ENCODE assay signal across 8 mouse cellular contexts in the genomic region with DNA sequence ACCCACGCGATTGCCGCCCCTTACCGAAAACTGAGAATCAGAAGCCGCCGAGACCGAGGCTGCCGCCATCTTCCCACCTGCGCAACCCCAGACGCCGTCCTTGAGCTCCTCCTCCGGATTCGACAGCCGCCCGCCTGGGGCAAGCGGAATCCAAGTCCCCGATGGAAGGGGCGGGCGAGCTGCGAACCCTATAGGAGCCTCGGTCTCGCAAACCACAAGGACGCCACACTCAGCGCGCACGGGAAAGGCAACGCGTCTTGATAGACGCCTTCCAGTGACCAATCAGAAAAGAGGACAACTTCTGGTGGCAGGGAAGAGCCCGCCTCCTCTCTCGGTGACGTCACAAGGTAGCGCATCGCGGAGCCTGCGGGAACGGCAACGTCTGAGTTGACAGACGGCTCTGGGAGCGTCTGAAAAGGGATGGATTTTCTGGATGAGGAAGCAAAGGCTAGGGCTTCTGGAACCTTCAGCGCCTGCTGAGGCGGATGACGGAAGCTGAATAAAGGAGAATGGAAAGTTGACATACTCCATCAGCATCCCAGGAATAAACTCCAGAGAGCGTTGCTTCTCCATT. TPM values are rescaled to one million over a fixed set of nuclear protein-coding genes. Genes with fewer than 3 reads are reported as not detected.
DNase-seq lines count a peak whose midpoint lies in the region; ATAC-seq and TF ChIP-seq lines count a peak whose summit lies in the region.

TSS of gene Cep57 (minus strand) at position 276 of the 574 bp plus-strand sequence.

- TF ChIP-seq EP300 in heart, adult 2 months (IDR thresholded peaks at IDR 0.05; ENCODE audit: insufficient read depth, low read depth, low read length): 0 out of 2 replicates have a peak, but pooled peaks have one; percentile 19

- no peaks in the 10 kb centered on the region for H3K9me3 ChIP-seq in embryonic facial prominence, embryonic 14.5 days (ENCODE audit: control insufficient read depth, low read length)
- no peaks in the 10 kb centered on the region for H3K9me3 ChIP-seq in limb, embryonic 13.5 days
- no peaks in the 10 kb centered on the region for H3K9me3 ChIP-seq in midbrain, embryonic 16.5 days (replicated peaks; ENCODE audit: control insufficient read depth, low read length, poor library complexity, severe bottlenecking)

- H3K4me1 ChIP-seq in embryonic facial prominence, embryonic 14.5 days (ENCODE audit: control insufficient read depth, insufficient read depth, low read length): peaks cover 19% of the 10 kb centered on the region
- H3K4me1 ChIP-seq in heart, adult 2 months (ENCODE audit: control insufficient read depth, insufficient read depth, low read length): peaks cover 2% of the 10 kb centered on the region; the same call in 1 of the 2 replicates
- peaks cover 26% of the 10 kb centered on the region for H3K4me1 ChIP-seq in limb, embryonic 13.5 days
- H3K4me1 ChIP-seq in midbrain, embryonic 16.5 days (ENCODE audit: control insufficient read depth, insufficient read depth, low read length): peaks cover 23% of the 10 kb centered on the region

- ATAC-seq in embryonic facial prominence, embryonic 14.5 days (ENCODE audit: low read depth): peak; percentile 92
- ATAC-seq in limb, embryonic 13.5 days (ENCODE audit: low FRiP score, low read depth): peak; percentile 94
- ATAC-seq in midbrain, embryonic 16.5 days: peak; percentile 96

- peak within 1 kb of the TSS; percentile 94 for H3K9ac ChIP-seq in embryonic facial prominence, embryonic 14.5 days (ENCODE audit: low read depth, low read length)
- peak within 1 kb of the TSS; percentile 89 for H3K9ac ChIP-seq in heart, adult 2 months (ENCODE audit: low read depth, low read length)
- H3K9ac ChIP-seq in limb, embryonic 13.5 days: peak within 1 kb of the TSS; percentile 94
- H3K9ac ChIP-seq in midbrain, embryonic 16.5 days (ENCODE audit: low read depth, low read length): peak within 1 kb of the TSS; percentile 93

- 0 out of 2 replicates have a peak, but pooled peaks cover 1% of the 10 kb centered on the region for H3K79me2 ChIP-seq in heart, adult 2 months (replicated peaks; ENCODE audit: control insufficient read depth, insufficient read depth, low read length)

- intact Hi-C loops in heart, adult 2 months (cut with DNase I): loop anchor here (2.0 to 5.0 kb wide), 3 partner anchors 78 to 580 kb away; partner anchors contain the start of genes Ccdc82, Maml2 and Mtmr2

- no peak for TF ChIP-seq CTCF in heart, adult 2 months (IDR thresholded peaks at IDR 0.05)

- H3K4me3 ChIP-seq in embryonic facial prominence, embryonic 14.5 days (ENCODE audit: low read depth, low read length): peak within 1 kb of the TSS; percentile 85
- peak within 1 kb of the TSS; percentile 91 for H3K4me3 ChIP-seq in heart, adult 2 months
- H3K4me3 ChIP-seq in limb, embryonic 13.5 days: peak within 1 kb of the TSS; percentile 83
- H3K4me3 ChIP-seq in midbrain, embryonic 16.5 days (ENCODE audit: low read depth, low read length): peak within 1 kb of the TSS; percentile 83

- peaks cover 23% of the 10 kb centered on the region for H3K36me3 ChIP-seq in embryonic facial prominence, embryonic 14.5 days (ENCODE audit: control insufficient read depth, insufficient read depth, low read length)
- peaks cover 17% of the 10 kb centered on the region for H3K36me3 ChIP-seq in heart, adult 2 months (ENCODE audit: control insufficient read depth, insufficient read depth, low read length)
- H3K36me3 ChIP-seq in limb, embryonic 13.5 days: peaks cover 22% of the 10 kb centered on the region
- H3K36me3 ChIP-seq in midbrain, embryonic 16.5 days (ENCODE audit: control insufficient read depth, insufficient read depth, low read length): peaks cover 11% of the 10 kb centered on the region

- peak; percentile 99 for DNase-seq in 3T3-L1 (ENCODE audit: low read depth, low spot score)
- DNase-seq in adrenal gland, postnatal 4 days (ENCODE audit: low spot score in 2 of 2): peak; percentile 57 to 84
- DNase-seq in embryonic facial prominence, embryonic 14.5 days (ENCODE audit: low spot score): peak; percentile 100
- peak; percentile 91 to 97 for DNase-seq in heart, adult 2 months
- DNase-seq in kidney, adult 8-10 months: peak; percentile 95
- DNase-seq in spleen, postnatal 10 days (ENCODE audit: low spot score in 2 of 2): peak; percentile 91 to 94

- whole genome bisulfite sequencing in embryonic facial prominence, embryonic 14.5 days: 0% methylated on average over 38 of the region's 44 CpGs
- under 1% methylated on average over 44 of the region's 44 CpGs for WGBS in heart, adult 2 months
- WGBS in limb, embryonic 13.5 days: under 1% methylated on average over 44 of the region's 44 CpGs
- WGBS in midbrain, embryonic 16.5 days: under 1% methylated on average over 44 of the region's 44 CpGs

- peak; percentile 81 for TF ChIP-seq POLR2A in heart, adult 2 months (IDR thresholded peaks at IDR 0.05; ENCODE audit: insufficient read depth, low read depth, low read length)

- peak within 1 kb of the TSS; percentile 99 for H3K27ac ChIP-seq in embryonic facial prominence, embryonic 14.5 days (replicated peaks; ENCODE audit: low read depth, low read length)
- peak within 1 kb of the TSS; percentile 91 for H3K27ac ChIP-seq in heart, adult 2 months
- peak within 1 kb of the TSS; percentile 99 for H3K27ac ChIP-seq in limb, embryonic 13.5 days
- H3K27ac ChIP-seq in midbrain, embryonic 16.5 days (ENCODE audit: low read length): peak within 1 kb of the TSS; percentile 98

- peak within 1 kb of the TSS; percentile 90 for H3K4me2 ChIP-seq in embryonic facial prominence, embryonic 14.5 days (ENCODE audit: low read depth, low read length)
- H3K4me2 ChIP-seq in limb, embryonic 13.5 days (replicated peaks): peak within 1 kb of the TSS; percentile 83
- peak within 1 kb of the TSS; percentile 87 for H3K4me2 ChIP-seq in midbrain, embryonic 16.5 days (ENCODE audit: low read length)

- H3K27me3 ChIP-seq in embryonic facial prominence, embryonic 14.5 days (replicated peaks; ENCODE audit: control insufficient read depth, insufficient read depth, low read length): no peaks in the 10 kb centered on the region
- no peaks in the 10 kb centered on the region for H3K27me3 ChIP-seq in heart, adult 2 months (ENCODE audit: control insufficient read depth, insufficient read depth, low read length)
- no peaks in the 10 kb centered on the region for H3K27me3 ChIP-seq in limb, embryonic 13.5 days
- no peaks in the 10 kb centered on the region for H3K27me3 ChIP-seq in midbrain, embryonic 16.5 days (ENCODE audit: control insufficient read depth, insufficient read depth, low read depth, low read length)

RNA-seq across cellular contexts. Expression of gene Cep57, which starts in this region (rescaled TPM):
- total RNA-seq in adrenal gland, postnatal 4 days (2021): 10 to 100 TPM; 30.8 to 37.9 TPM
- polyA plus RNA-seq in embryonic facial prominence, embryonic 14.5 days (2014; fragmentation: Nextera tagmentation; extraction: Ambion mirVana): 41.1 and 41.5 TPM in 2 replicates
- 10 to 100 TPM in 1 of 2 experiments, 1 to 10 TPM in 1; 9.0 to 11.8 TPM for total RNA-seq in heart, adult 2 months (2021)
- polyA plus RNA-seq in heart, adult 2 months (2012; rRNA removed): 4.8 and 9.0 TPM in 2 replicates
- polyA plus RNA-seq in limb, embryonic 13.5 days (2015; fragmentation: Nextera tagmentation; extraction: Ambion mirVana): 61.9 and 64.6 TPM in 2 replicates
- polyA plus RNA-seq in midbrain, embryonic 16.5 days (2015; fragmentation: Nextera tagmentation; extraction: Ambion mirVana): 35.2 and 36.5 TPM in 2 replicates

Comparison
In these comparisons a context has a peak if more than half of its experiments do, and no peak if none do; other contexts are left out.
1. Peak in every context shown above with its lines: DNase-seq, ATAC-seq, H3K4me3 ChIP-seq and H3K27ac ChIP-seq.